Mouse (Mus musculus) adrenal gland (tissue): ENCODE results near the gene Gramd1b.

ENCODE experiments used
- intact Hi-C: fragments of 180-260 bp; cut with DNase I; formaldehyde crosslinking; loops from one replicate; pipeline ENCODE4 v1.15.1; 2025

The Gramd1b gene

DNA sequence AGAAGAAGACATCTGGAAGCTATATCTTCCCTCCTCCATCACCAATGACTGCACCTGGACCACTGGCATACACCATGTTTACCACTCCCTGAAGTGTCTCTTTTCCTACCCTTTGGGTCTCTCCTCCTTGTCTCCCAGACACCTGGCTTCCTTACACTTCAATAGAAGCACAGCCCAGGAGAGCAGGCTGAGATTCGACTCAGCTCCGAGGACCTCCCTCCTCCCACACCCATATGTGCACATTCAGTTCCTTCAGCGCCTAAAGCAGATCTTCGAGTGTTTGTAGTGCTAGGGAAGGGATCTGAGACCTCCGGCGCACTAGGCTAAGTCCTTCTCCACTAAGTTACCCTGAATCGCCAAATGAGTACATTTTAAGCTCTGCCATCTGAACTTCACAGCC lies 127.4 kb downstream of the Gramd1b start:
- intact Hi-C loops: no loop called here

DNA sequence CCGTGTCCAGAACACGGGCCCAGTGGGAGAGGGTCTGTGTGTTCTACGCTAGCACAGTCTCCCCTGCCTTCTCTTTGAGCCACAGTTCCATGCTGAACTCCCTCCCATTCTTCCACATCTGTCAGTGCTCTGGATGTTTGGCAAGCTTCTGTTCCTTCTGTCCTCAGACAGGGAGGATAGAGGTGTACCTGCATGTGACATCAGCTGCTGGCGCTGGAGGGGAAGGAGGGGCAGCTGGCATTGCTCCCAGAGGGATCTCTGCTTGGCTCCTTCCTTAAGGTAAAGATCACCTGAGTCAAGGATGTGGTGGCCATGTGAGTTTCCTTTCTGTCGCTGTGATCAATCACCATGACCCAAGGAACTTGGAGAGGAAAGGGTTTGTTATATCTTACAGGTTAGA lies 129.4 kb downstream of the Gramd1b start:
- intact Hi-C loops: no loop called here

DNA sequence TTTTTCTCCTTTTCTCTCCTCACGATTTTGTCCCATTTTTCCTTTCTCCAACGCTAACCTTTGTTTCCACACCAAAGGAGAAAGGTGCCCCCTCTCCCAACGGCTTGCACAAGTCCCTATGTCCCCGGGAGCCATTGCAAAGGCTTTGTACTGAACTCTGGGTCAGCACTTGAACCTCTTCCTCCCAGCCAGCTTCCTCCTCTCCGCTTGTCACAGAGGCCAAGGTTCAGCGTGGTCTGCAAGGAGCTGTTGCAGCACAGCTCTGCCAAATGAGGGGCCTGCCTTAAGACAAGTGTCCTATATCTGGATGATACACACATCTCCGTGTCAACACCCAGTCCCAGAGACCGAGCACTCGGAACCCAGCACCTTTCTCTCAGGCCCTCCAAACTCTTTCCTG lies 130.3 kb downstream of the Gramd1b start:
- intact Hi-C loops: no loop called here

DNA sequence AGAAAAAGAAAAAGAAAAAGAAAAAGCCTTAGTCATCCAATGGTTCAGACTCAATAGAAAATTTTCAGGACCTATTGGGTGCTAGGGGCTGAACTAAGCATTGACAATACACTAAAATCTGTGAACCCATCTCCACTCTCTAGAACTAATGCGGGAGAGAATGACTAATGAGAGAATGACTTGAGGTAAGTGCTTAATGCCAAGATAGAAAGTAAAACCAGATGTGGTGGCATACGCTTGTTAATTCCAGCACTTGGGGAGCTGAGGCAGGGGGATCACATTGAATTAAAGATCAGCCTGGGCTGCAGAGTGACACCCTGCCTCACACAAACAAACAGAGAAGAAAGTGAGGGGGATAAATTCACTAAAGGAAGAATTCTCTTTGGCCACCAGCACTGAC lies 131.0 kb downstream of the Gramd1b start:
- intact Hi-C loops: no loop called here

GRCm38 (mm10) chr9:40399359-40399932 lies 131.7 kb downstream of the Gramd1b start:
- intact Hi-C loops: no loop called here

GRCm38 (mm10) chr9:40397471-40398245 lies 133.5 kb downstream of the Gramd1b start:
- intact Hi-C loops: no loop called here

DNA sequence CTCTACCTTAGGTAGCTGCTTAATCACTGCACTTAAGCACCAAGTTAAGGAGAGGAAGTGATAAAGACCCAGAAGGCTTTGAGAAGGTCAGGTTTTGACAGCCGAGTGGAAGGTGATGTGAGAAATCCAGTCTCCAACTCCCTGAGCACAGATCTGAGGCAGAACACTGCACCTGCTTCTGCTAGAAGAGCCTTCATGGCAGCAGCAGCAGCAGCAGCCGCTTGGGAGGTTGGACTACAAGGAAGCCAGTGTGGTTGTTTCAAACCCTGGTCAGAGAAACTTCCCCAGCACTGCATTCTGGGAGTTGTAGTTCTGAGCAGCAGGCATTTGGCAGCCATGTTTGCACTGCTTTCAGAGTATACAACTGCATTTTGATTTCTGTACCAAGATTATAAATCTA lies 134.1 kb downstream of the Gramd1b start:
- intact Hi-C loops: no loop called here

GRCm38 (mm10) chr9:40396171-40396570 lies 135.0 kb downstream of the Gramd1b start:
- intact Hi-C loops: no loop called here

GRCm38 (mm10) chr9:40391852-40392695 lies 139.1 kb downstream of the Gramd1b start:
- intact Hi-C loops: no loop called here

GRCm38 (mm10) chr9:40391359-40391758 lies 139.8 kb downstream of the Gramd1b start:
- intact Hi-C loops: no loop called here

DNA sequence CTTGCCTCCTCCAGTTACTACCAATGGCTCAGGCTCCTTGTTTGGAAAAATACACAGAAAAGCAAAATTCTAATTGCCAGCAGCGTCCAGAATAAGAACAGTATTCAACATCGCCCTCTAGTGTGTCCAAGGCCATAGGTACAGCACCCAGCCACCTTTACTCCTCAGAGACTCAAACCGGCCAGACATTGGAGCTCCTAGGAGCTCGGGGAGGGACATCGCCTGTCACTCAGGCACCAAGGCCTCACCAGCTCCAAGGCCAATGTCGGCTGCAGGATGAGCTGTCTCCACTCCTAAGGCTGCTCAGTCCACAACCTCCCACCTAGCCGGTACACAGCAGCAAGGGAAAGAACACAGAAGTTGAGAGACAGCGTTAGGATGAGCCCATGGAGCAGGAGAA lies 140.3 kb downstream of the Gramd1b start:
- intact Hi-C loops: no loop called here

DNA sequence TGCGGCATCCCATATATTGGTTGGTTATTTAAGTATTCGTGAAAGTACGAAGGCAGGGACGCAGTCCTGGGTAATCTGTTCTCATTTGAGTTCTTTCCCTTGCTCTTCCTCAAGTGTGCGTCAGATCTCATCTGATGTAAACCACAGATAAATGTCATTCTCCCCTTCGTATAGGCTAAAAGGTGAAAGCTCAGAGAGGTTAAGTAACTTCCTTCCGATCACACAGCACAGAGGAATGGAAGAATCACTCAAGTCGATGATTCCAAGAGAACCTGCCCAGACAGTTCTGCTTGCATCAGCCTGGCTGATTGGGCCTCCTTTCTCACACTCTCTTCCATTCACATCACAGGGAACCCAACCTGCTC lies 140.8 kb downstream of the Gramd1b start:
- intact Hi-C loops: no loop called here

DNA sequence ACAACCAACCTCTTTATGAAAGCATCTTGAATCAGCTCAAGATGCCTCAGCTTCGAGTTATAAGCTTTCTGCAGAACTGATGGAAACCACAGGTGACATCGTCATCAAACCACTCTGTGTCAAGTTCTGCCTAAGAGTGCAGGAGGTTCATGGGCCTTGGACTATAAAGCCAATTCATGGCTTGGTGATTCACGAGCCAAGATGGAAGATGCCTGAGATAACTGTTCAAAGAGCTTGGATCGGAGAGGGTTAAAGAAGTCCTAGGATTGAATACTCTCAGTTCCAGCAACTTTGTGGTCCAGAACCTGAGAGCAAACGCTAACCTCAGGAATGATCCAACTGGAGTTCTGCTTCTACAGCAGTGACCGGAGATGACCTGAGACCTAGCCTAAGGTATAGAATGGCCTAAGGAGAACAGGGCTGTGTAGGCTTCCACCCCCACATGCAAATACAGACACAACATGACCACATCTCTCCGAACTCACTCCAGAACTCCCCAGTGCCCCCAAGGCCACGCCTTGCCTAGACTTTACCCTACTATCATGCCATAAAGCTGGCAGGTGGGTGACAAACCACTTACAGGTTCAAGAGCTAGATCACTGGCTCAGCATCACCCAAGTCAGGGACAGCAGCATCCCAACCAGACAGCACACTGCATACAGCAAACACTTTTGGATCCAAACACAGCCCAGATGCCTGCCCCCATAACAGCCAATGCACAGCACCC lies 141.4 kb downstream of the Gramd1b start:
- intact Hi-C loops: no loop called here

GRCm38 (mm10) chr9:40389175-40389574 lies 142.0 kb downstream of the Gramd1b start:
- intact Hi-C loops: no loop called here

DNA sequence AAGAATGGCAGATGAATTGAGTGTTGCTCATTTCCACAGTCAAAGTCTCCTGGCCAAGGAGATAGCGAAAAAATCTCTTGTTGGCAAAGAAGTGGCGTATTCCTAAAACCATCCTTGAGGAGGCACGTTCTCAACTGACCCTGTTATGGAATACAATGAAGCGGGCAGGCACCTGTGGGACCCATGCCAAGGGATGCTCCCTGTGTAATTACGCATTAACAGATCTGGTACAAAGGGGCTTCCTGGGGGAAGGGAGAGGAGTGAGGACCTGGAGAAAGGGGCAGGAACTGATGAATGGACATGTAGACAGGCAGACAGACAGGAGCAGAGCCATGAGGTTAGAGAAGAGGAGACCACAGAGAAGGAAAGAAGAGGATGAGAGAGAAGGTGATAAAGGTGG lies 146.4 kb downstream of the Gramd1b start:
- intact Hi-C loops: no loop called here

GRCm38 (mm10) chr9:40382508-40382907 lies 148.7 kb downstream of the Gramd1b start:
- intact Hi-C loops: no loop called here

DNA sequence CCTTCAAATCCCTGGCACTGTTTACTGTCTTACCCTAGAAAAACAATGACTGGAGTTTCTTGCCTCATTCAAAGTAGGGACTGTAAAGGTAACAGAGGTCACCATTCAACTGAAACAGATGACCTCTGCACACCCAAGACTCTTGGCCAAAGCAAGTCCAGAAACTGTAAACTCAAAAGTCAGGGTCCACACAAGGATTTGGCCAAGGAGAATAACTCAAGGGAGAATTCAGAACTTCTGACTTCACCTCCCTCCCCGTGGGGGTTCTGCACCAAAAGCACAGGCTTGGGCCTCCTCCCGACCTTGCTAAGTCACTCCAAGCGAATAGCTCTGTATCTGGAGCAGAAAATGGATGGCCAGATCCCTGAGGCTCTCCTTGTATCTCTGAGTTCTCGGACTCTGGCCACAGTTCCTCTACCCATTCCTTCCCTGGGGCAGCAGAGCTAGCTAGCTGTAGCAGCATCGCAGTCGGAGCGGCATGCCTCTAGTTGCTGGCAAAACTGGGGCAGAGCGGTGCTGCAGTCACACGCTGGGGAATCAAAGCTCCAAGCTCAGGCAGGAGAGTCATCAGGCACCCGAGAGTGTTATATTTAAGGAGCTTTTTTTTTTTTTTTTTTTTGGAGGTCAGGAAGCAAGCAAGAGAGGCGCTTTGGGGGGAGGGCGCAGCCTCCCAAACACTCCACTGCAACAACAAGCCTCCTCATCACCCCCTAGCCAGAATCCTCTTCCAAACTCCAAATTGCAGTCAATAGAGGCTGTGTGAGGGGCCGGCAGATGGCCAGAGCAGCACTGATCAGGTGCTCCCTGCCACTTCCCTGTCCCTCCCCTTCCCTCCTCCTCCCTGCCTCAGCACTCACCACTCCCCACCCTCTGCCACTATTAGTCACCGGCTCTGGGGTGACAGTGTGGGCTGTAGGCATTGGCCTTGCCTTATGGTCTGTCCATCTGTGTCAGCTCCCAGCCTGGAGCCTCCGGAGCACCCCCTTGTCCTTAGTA lies 149.5 kb downstream of the Gramd1b start:
- intact Hi-C loops: no loop called here

DNA sequence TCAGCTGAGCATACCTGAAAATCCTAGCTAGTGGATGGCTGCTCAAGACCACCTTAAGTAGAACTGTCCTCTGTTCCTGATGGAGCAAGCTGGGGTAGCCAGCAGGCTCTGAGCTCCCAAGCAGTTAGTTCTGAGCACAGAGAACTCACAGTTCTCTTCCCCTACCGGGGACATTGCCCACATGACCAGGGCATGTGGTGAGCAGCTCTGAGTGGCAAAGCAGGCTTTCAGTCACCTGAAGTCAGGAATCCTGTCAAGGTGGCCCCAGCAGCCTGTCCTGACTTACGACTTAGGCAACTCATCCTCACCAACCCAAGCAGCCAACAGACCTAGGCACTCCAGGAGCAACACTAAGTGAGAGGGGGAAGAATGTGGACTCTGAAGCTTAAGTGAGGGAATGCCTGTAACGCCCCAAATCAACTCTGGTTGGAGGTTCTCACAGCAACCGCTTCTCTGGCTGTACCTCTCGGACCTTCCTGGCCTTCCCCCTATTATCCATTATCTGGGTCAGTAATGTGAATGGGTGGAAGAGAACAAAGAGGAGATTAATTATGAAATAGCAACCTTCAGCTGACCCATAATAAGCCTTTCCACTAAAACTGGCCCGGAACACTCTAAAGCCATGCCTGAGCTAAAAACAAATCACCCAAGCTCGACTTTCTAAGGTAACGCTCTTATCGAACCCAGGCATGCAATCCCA lies 154.3 kb downstream of the Gramd1b start:
- intact Hi-C loops: no loop called here

DNA sequence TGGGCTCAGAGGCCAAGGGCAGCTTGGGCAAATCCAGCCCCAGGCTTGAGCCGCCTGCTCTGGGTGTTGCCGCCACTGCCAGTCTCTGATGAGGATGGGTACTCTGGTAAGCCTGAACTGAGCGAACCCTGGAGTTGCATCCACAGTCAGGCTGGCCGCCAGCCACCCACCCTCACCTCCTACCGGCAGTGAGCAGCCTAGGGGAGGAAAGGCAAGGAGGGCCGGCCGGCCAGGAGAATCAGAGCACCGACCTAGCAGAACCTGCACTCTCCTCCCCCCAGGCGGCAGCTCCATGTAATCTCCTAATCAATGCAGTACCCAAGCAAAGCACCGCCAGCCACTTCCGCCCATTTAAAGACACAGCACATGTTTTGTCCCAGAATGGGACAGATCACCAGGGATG lies 155.0 kb downstream of the Gramd1b start:
- intact Hi-C loops: no loop called here

- intact Hi-C loops: no loop called here
These were observed 155.7 kb downstream of the Gramd1b start for GRCm38 (mm10) chr9:40375518-40375917.
